Mouse (Mus musculus) ES-E14 (cell line): Measurements from ENCODE around the gene Dync1li1. TPM values are rescaled to one million over a fixed set of nuclear protein-coding genes. Genes with fewer than 3 reads are reported as not detected.

Source experiments
- DNase-seq: peaks from one replicate; pipeline ENCODE4 v3.0.0-alpha.2; 2013; ENCODE audit warnings: low read depth, low spot score
- H3K27ac ChIP-seq: 2 replicates; pipeline ENCODE4 v1.5.1; 2012; ENCODE audit warnings: low read depth, mild to moderate bottlenecking, low read length, moderate library complexity, mixed read lengths; ENCODE audit not compliant: poor library complexity, insufficient read depth, severe bottlenecking
- H3K36me3 ChIP-seq: 2 replicates; pipeline ENCODE4 v1.6.1; 2012; ENCODE audit warnings: mild to moderate bottlenecking, low read length, moderate library complexity, mixed read lengths; ENCODE audit not compliant: control insufficient read depth, poor library complexity, insufficient read depth, severe bottlenecking
- H3K4me1 ChIP-seq, 2 experiments: fragments of 150-350 bp in 1 of 2; sonication (generic) in 1 of 2; 2 replicates each; pipeline ENCODE4 v1.6.1; 2012; ENCODE audit warnings: low read length in 2 of 2, mild to moderate bottlenecking in 1 of 2, mixed read lengths in 1 of 2; ENCODE audit not compliant: control insufficient read depth in 2 of 2, insufficient read depth in 2 of 2, poor library complexity in 1 of 2
- H3K4me3 ChIP-seq, 2 experiments: fragments of 150-350 bp in 1 of 2; sonication (generic) in 1 of 2; 2 replicates each; pipeline ENCODE4 v1.5.1; 2012; ENCODE audit warnings: low read length in 2 of 2, low read depth in 1 of 2, mild to moderate bottlenecking in 1 of 2, mixed read lengths in 1 of 2; ENCODE audit not compliant: insufficient read depth in 1 of 2, poor library complexity in 1 of 2, severe bottlenecking in 1 of 2
- H3K9ac ChIP-seq: 2 replicates; pipeline ENCODE4 v1.6.1; 2012; ENCODE audit warnings: low read depth, mild to moderate bottlenecking, low read length, mixed read lengths; ENCODE audit not compliant: poor library complexity, insufficient read depth, severe bottlenecking
- H3K9me3 ChIP-seq: fragments of 150-350 bp; sonication (generic); 2 replicates; pipeline ENCODE4 v1.6.1; 2012; ENCODE audit warnings: low read depth, mild to moderate bottlenecking, low read length; ENCODE audit not compliant: control insufficient read depth, insufficient read depth
- CHD2 ChIP-seq: IDR thresholded peaks from 2 replicates; pipeline ENCODE4 v1.6.1; 2014; ENCODE audit warnings: mild to moderate bottlenecking, low read depth, low read length, inconsistent platforms
- HCFC1 ChIP-seq: IDR thresholded peaks from 2 replicates; pipeline ENCODE4 v1.6.1; 2012; ENCODE audit warnings: low read length, inconsistent platforms, borderline replicate concordance; ENCODE audit not compliant: insufficient read depth
- MAFK ChIP-seq: IDR thresholded peaks from 2 replicates; pipeline ENCODE4 v1.6.1; 2014; ENCODE audit warnings: mild to moderate bottlenecking, low read depth, low read length, inconsistent platforms; ENCODE audit not compliant: insufficient read depth
- ZC3H11A ChIP-seq: IDR thresholded peaks from 2 replicates; pipeline ENCODE4 v1.6.1; 2012; ENCODE audit warnings: low read depth, mild to moderate bottlenecking, inconsistent platforms, low read length, borderline replicate concordance
- ZNF384 ChIP-seq: IDR thresholded peaks from 2 replicates; pipeline ENCODE4 v1.6.1; 2012; ENCODE audit warnings: low read depth, low read length, inconsistent platforms
- in situ Hi-C, 2 experiments: fragments of 600-800 bp; cut with MboI; formaldehyde crosslinking; loops; one replicate each; pipeline ENCODE4 v1.15.1; 2025; ENCODE audit warnings: low sequenced_read_pairs in 2 of 2, inconsistent platforms in 1 of 2; ENCODE audit not compliant: unreplicated experiment in 2 of 2
- total RNA-seq: library from RNA; depleted of rRNA; stranded (reverse); fragments of 300-350 nt; gene quantifications from 2 replicates; pipeline ENCODE4 v1.2.3, GENCODE M21; 2012

Gene Dync1li1
- total RNA-seq, 1 experiment = 63.8 TPM

DNA sequence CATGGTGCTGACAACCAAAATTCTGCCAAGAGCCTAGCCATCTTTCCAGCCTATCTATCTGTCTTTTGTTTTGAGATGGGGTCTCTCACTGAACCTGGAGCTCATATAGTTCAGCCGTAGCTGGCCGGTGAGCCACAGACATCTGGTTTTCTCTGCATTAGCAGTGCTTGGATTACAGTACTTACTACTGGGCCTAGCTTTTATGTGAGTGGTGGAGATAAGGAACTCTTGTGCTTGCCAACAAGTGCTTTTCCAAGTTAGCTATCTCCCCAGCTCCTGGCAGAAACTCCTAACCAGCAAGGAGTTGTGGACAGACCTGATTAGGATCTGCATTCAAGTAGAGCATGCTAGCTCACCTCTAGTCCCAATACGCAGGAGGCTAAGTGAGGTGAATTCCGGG lies 19.2 kb downstream of the Dync1li1 start:
- no peak overlapping the region for H3K4me3 ChIP-seq
- H3K4me1 ChIP-seq = no peaks in the 10 kb centered on the region
- H3K9me3 ChIP-seq = no peaks in the 10 kb centered on the region
- in situ Hi-C loops = no loop called here
- H3K9ac ChIP-seq = no peak overlapping the region
- H3K27ac ChIP-seq = no peak overlapping the region
- H3K36me3 ChIP-seq = peaks cover 11% of the 10 kb centered on the region
- DNase-seq = no peak
- TF ChIP-seq HCFC1 (no peak), MAFK (no peak), ZC3H11A (no peak), ZNF384 (no peak), CHD2 (no peak)

DNA sequence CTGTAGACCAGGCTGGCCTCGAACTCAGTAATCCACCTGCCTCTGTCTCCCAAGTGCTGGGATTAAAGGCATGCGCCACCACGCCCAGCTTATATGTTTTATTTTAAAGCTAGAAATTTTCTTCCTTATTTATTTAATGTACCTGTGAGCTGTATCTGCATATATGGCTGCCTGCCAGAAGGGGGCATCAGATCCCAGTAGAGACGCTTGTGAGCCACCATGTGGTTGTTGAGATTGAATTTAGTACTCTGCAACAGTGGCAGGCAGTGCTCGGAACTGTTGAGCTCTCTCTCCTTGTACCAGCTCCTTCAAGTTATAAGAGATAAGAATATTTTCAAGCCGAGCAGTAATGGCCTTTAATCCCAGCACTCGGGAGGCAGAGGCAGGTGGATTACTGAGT lies 21.8 kb downstream of the Dync1li1 start:
- no peak overlapping the region for H3K4me3 ChIP-seq
- H3K9ac ChIP-seq = no peak overlapping the region
- in situ Hi-C loops = no loop called here
- H3K27ac ChIP-seq = no peak overlapping the region
- no peaks in the 10 kb centered on the region for H3K9me3 ChIP-seq
- no peaks in the 10 kb centered on the region for H3K4me1 ChIP-seq
- peaks cover 25% of the 10 kb centered on the region for H3K36me3 ChIP-seq
- TF ChIP-seq HCFC1 = no peak
- TF ChIP-seq ZNF384 = no peak
- TF ChIP-seq MAFK = no peak
- TF ChIP-seq CHD2 = no peak
- TF ChIP-seq ZC3H11A = no peak
- DNase-seq = no peak

DNA sequence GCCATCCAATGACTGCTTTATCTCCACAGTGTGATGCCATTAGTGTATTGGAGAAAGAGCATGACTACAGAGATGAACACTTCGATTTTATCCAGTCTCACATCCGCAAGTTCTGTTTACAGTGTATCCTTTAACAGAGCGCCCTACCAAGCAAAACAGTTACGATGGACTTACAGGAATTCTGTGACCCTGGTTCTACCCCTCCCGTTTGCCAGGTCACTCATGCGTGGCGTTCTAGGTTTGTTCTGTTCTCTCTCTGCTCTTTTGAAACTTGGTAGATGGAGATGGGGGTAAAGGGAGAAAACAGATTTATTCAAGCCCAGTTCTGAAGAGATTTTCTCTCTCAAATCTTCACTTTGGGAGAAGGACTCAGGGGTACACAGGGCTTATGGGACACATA lies 24.9 kb downstream of the Dync1li1 start:
- Histone ChIP-seq H3K4me3 (no peak overlapping the region), H3K27ac (no peak overlapping the region), H3K4me1 (0 out of 4 replicates have a peak, but pooled peaks cover 0 to 2% of the 10 kb centered on the region in 2 experiments), H3K9me3 (no peaks in the 10 kb centered on the region), H3K36me3 (peaks cover 38% of the 10 kb centered on the region), H3K9ac (no peak overlapping the region)
- in situ Hi-C loops = no loop called here
- TF ChIP-seq MAFK (no peak), ZC3H11A (no peak), ZNF384 (no peak), CHD2 (no peak), HCFC1 (no peak)
- DNase-seq = no peak

DNA sequence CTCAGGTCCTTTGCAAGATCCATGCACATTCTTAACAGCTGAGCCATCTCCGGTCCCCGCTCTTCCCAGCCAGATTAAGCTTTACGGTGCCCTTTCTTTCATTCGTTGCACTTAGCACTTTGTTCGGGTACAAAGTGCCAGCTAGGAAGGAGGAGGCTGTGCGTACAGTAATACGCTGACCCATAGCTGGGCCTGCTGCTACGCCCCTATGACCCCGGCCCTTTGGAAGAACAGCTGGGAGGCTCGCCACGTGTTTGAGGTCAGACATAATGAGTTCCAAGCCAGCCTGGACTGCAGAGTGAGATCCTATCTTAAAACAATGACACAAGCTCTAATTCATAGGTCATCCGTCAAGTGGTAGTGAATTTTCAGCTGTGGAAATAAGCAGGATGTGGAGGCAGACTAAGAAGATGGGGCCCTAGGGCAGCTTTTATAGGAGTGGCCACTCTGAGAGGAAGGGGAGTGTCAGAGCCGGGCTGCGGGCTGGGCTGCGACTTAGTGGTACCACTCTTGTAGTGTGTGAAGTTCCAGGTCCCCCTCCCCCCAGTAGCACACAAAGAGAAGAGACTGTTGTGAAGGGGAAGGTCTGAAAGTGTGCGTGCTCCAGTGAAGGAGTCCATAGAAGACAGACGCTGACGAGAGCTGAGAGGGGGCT lies 28.2 kb downstream of the Dync1li1 start:
- Histone ChIP-seq H3K4me1 (0 out of 4 replicates have a peak, but pooled peaks cover 0 to 2% of the 10 kb centered on the region in 2 experiments), H3K4me3 (no peak overlapping the region), H3K9me3 (no peaks in the 10 kb centered on the region), H3K9ac (no peak overlapping the region), H3K27ac (no peak overlapping the region), H3K36me3 (peaks cover 46% of the 10 kb centered on the region)
- in situ Hi-C loops = no loop called here
- no peak for DNase-seq
- TF ChIP-seq CHD2 = no peak
- TF ChIP-seq MAFK = no peak
- no peak for TF ChIP-seq ZC3H11A
- no peak for TF ChIP-seq HCFC1
- no peak for TF ChIP-seq ZNF384
